Mouse (Mus musculus): ENCODE results near the gene Enc1. TPM values are rescaled to one million over a fixed set of nuclear protein-coding genes. Genes with fewer than 3 reads are reported as not detected.

Gene Enc1
- polyA plus RNA-seq, 1 experiment from 2014 or later = 143 TPM

GRCm38 (mm10) chr13:97292026-97292425 is 51.1 kb downstream of the Enc1 start:
- peak; percentile 76 for ATAC-seq
- H3K27me3 ChIP-seq (replicated peaks; ENCODE audit: control insufficient read depth, insufficient read depth, low read length) = no peaks in the 10 kb centered on the region
- peaks cover 13% of the 10 kb centered on the region for H3K4me1 ChIP-seq (replicated peaks; ENCODE audit: control insufficient read depth, insufficient read depth, low read length)
- no peaks in the 10 kb centered on the region for H3K36me3 ChIP-seq (ENCODE audit: control insufficient read depth, insufficient read depth)
- no peak overlapping the region for H3K4me3 ChIP-seq (replicated peaks; ENCODE audit: low read length)
- peak overlapping the region; percentile 69 for H3K27ac ChIP-seq (ENCODE audit: low read length)
- no peaks in the 10 kb centered on the region for H3K9me3 ChIP-seq (ENCODE audit: control insufficient read depth, low read length)
- H3K4me2 ChIP-seq (ENCODE audit: low read length) = peak overlapping the region; percentile 46
- H3K9ac ChIP-seq (replicated peaks; ENCODE audit: low read depth, low read length) = no peak overlapping the region
- WGBS = 38% methylated on average over 8 of the region's 8 CpGs

DNA sequence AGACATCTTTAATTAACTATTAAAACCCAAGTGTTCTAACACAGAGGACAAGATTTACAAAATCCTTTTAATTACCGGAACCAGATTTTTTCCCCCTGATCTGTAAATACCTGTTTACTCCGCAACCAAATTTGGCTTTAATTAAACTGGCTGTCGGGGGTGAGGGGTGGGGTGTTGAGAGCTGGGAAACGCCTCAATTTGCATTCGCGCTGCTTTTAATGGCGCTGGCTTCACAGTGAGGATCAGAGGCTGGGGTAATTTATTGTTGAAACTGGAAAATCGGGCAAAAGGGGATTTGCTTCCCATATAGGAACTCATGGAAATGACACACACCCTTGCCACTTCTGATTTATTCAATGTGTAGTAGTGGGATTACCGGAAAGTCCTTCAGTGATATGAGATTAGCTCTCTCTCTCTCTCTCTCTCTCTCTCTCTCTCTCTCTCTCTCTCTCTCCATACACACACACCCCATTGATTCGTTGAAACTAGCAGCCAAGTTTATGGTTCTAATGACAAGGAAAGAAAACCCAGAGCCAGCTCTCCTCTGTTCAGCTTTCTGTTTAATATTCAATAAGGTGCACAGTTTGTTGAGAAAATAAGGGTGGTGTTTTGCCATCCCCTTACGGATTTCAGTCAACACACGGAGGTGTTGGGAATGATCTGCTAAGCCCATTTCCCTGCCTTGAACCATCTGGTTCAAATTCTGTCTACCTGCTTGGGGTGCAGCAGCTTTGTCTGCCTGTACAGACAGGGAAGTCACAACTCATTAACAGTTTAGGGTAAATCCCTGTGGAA is 51.7 kb downstream of the Enc1 start:
- Histone ChIP-seq H3K4me1 (replicated peaks; ENCODE audit: control insufficient read depth, insufficient read depth, low read length) (peaks cover 13% of the 10 kb centered on the region), H3K9me3 (ENCODE audit: control insufficient read depth, low read length) (no peaks in the 10 kb centered on the region), H3K4me2 (ENCODE audit: low read length) (peak overlapping the region; percentile 46), H3K4me3 (replicated peaks; ENCODE audit: low read length) (peak overlapping the region; percentile 14), H3K9ac (replicated peaks; ENCODE audit: low read depth, low read length) (peak overlapping the region; percentile 29), H3K27ac (ENCODE audit: low read length) (peak overlapping the region; percentile 69), H3K27me3 (replicated peaks; ENCODE audit: control insufficient read depth, insufficient read depth, low read length) (no peaks in the 10 kb centered on the region), H3K36me3 (ENCODE audit: control insufficient read depth, insufficient read depth) (no peaks in the 10 kb centered on the region)
- WGBS = 1% methylated on average over 12 of the region's 12 CpGs
- ATAC-seq = peak; percentile 62

GRCm38 (mm10) chr13:97295101-97295852 is 54.4 kb downstream of the Enc1 start:
- no peak for ATAC-seq
- Histone ChIP-seq H3K36me3 (ENCODE audit: control insufficient read depth, insufficient read depth) (no peaks in the 10 kb centered on the region), H3K9me3 (ENCODE audit: control insufficient read depth, low read length) (no peaks in the 10 kb centered on the region), H3K27me3 (replicated peaks; ENCODE audit: control insufficient read depth, insufficient read depth, low read length) (no peaks in the 10 kb centered on the region), H3K4me2 (ENCODE audit: low read length) (no peak overlapping the region), H3K9ac (replicated peaks; ENCODE audit: low read depth, low read length) (no peak overlapping the region), H3K4me1 (replicated peaks; ENCODE audit: control insufficient read depth, insufficient read depth, low read length) (peaks cover 13% of the 10 kb centered on the region), H3K4me3 (replicated peaks; ENCODE audit: low read length) (no peak overlapping the region), H3K27ac (ENCODE audit: low read length) (no peak overlapping the region)
- WGBS = 58% methylated on average over 9 of the region's 9 CpGs

DNA sequence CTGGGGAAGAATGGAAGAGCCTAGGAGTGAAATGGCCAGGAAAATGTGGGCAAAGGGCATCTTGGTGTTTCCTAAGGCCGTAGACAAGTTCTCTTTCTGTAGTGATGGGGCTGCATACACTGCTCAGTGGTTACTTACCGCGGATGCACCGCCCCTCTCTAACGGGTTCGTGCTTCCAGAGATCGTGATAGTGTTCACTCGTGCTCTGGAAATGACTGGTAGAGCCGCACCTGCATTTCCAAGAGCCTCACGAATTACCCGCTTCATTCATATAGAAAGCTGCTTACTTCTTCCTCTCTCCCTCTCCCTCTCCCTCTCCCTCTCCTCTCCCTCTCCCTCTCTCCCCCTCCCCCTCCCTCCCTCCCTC is 54.9 kb downstream of the Enc1 start:
- Histone ChIP-seq H3K9ac (replicated peaks; ENCODE audit: low read depth, low read length) (no peak overlapping the region), H3K4me2 (ENCODE audit: low read length) (no peak overlapping the region), H3K27ac (ENCODE audit: low read length) (no peak overlapping the region), H3K9me3 (ENCODE audit: control insufficient read depth, low read length) (no peaks in the 10 kb centered on the region), H3K27me3 (replicated peaks; ENCODE audit: control insufficient read depth, insufficient read depth, low read length) (no peaks in the 10 kb centered on the region), H3K4me3 (replicated peaks; ENCODE audit: low read length) (no peak overlapping the region), H3K36me3 (ENCODE audit: control insufficient read depth, insufficient read depth) (no peaks in the 10 kb centered on the region), H3K4me1 (replicated peaks; ENCODE audit: control insufficient read depth, insufficient read depth, low read length) (peaks cover 13% of the 10 kb centered on the region)
- ATAC-seq = no peak
- WGBS = 85% methylated on average over 11 of the region's 11 CpGs

DNA sequence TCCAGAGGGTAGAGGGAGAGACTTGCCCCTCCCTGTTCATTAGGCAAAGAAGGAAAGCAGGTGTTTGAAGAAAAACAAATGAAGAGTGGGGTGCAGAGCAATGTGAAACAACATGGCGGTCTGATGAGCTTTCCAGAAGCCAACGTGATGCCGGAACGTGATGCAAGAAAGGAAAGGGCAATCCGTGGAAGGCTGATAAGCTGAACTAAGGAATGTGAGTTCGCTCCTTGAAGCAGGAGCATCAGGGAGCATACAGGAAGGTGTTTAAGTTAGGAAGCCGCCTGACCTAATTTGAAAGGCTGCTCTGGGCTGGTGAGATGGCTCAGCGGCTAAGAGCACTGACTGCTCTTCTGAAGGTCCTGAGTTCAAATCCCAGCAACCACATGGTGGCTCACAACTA is 55.4 kb downstream of the Enc1 start:
- no peak for ATAC-seq
- Histone ChIP-seq H3K27me3 (replicated peaks; ENCODE audit: control insufficient read depth, insufficient read depth, low read length) (no peaks in the 10 kb centered on the region), H3K4me3 (replicated peaks; ENCODE audit: low read length) (no peak overlapping the region), H3K27ac (ENCODE audit: low read length) (no peak overlapping the region), H3K9ac (replicated peaks; ENCODE audit: low read depth, low read length) (no peak overlapping the region), H3K4me2 (ENCODE audit: low read length) (no peak overlapping the region), H3K4me1 (replicated peaks; ENCODE audit: control insufficient read depth, insufficient read depth, low read length) (peaks cover 10% of the 10 kb centered on the region), H3K36me3 (ENCODE audit: control insufficient read depth, insufficient read depth) (no peaks in the 10 kb centered on the region), H3K9me3 (ENCODE audit: control insufficient read depth, low read length) (no peaks in the 10 kb centered on the region)
- 86% methylated on average over 8 of the region's 8 CpGs for WGBS

DNA sequence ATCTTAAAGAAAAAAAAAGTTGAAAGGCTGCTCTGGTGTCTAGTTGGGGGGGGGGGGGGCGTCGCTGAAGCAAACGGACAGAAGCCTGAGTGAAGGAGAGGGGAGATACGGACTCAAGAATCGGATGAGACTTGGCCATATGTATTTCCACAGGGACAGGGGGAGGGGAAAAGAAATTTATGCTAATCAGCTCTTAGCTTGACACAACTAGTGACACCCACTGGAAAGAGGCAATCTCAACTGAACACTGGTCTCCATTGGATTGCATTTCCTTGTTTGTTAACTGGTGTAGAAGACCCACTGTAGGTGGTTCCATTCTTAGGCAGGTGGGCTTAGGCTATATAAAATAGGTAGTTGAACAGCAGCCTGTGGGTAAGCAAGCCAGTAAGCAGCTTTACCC is 55.9 kb downstream of the Enc1 start:
- Histone ChIP-seq H3K4me1 (replicated peaks; ENCODE audit: control insufficient read depth, insufficient read depth, low read length) (peaks cover 9% of the 10 kb centered on the region), H3K4me2 (ENCODE audit: low read length) (no peak overlapping the region), H3K9me3 (ENCODE audit: control insufficient read depth, low read length) (no peaks in the 10 kb centered on the region), H3K4me3 (replicated peaks; ENCODE audit: low read length) (no peak overlapping the region), H3K27me3 (replicated peaks; ENCODE audit: control insufficient read depth, insufficient read depth, low read length) (no peaks in the 10 kb centered on the region), H3K27ac (ENCODE audit: low read length) (no peak overlapping the region), H3K36me3 (ENCODE audit: control insufficient read depth, insufficient read depth) (no peaks in the 10 kb centered on the region), H3K9ac (replicated peaks; ENCODE audit: low read depth, low read length) (no peak overlapping the region)
- 71% methylated on average over 4 of the region's 5 CpGs for WGBS
- ATAC-seq = no peak

DNA sequence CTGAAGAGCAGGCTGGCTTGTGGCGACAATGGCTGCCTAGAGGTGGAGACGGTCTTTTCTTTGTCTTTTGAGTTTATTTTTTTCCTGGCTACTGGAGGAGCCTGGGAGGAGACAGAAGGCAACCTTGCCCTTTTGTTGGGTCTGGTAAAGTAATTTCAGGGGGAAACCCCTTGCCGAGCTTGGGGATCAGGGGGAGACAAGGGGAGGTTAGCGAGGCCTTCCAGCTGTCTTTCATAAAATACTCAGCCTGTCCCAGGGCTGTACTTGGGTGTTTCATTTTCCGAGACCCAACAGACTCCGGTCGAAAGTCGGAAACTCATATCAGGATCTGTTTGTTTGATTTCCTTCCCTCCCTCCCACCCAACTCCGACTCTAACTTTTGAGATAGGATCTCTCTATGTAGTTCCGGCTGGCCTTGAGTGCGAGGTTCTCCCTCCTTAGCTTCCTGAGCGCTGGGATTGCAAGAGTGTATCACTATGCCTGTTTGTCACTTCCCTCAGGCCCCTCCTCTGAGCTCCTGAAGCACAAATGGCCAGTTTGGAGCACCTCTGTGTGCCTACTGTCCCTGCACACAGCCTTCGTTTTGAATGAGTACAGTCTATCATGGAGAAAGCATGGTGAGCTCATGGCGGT is 56.6 kb downstream of the Enc1 start:
- no peak overlapping the region for H3K9ac ChIP-seq (replicated peaks; ENCODE audit: low read depth, low read length)
- 79% methylated on average over 14 of the region's 14 CpGs for WGBS
- H3K4me3 ChIP-seq (replicated peaks; ENCODE audit: low read length) = no peak overlapping the region

DNA sequence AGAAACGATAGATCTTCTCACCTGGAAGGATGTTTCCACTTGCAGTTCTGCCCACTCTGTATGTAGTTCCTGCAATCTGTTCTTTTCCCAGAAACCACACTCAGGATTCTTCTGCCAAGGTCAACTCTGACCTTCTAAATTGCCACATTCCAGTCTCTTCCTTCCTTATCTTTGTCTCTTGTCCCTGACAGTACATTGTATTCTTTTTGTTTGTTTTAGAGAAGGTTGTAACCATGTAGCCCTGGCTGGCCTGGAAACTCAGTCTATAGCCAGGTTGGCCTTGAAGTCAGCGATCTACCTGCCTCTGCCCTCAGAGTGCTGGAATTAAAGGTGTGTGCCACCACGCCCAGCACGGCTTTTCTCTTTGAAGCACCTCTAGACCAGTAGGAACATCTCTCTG is 58.0 kb downstream of the Enc1 start:
- no peaks in the 10 kb centered on the region for H3K36me3 ChIP-seq (ENCODE audit: control insufficient read depth, insufficient read depth)
- no peaks in the 10 kb centered on the region for H3K27me3 ChIP-seq (replicated peaks; ENCODE audit: control insufficient read depth, insufficient read depth, low read length)
- H3K9me3 ChIP-seq (ENCODE audit: control insufficient read depth, low read length) = no peaks in the 10 kb centered on the region
- H3K4me3 ChIP-seq (replicated peaks; ENCODE audit: low read length) = no peak overlapping the region
- no peak overlapping the region for H3K27ac ChIP-seq (ENCODE audit: low read length)
- WGBS = 96% methylated on average over 4 of the region's 4 CpGs
- ATAC-seq = no peak
- no peak overlapping the region for H3K9ac ChIP-seq (replicated peaks; ENCODE audit: low read depth, low read length)
- no peaks in the 10 kb centered on the region for H3K4me1 ChIP-seq (replicated peaks; ENCODE audit: control insufficient read depth, insufficient read depth, low read length)
- no peak overlapping the region for H3K4me2 ChIP-seq (ENCODE audit: low read length)

More for the DNA sequence above, 56.6 kb downstream of the Enc1 start:
- no peaks in the 10 kb centered on the region for H3K9me3 ChIP-seq (ENCODE audit: control insufficient read depth, low read length)
- no peaks in the 10 kb centered on the region for H3K36me3 ChIP-seq (ENCODE audit: control insufficient read depth, insufficient read depth)
- H3K4me1 ChIP-seq (replicated peaks; ENCODE audit: control insufficient read depth, insufficient read depth, low read length) = peaks cover 5% of the 10 kb centered on the region
- no peak for ATAC-seq
- no peak overlapping the region for H3K4me2 ChIP-seq (ENCODE audit: low read length)
- H3K27me3 ChIP-seq (replicated peaks; ENCODE audit: control insufficient read depth, insufficient read depth, low read length) = no peaks in the 10 kb centered on the region
- no peak overlapping the region for H3K27ac ChIP-seq (ENCODE audit: low read length)
